Mouse (Mus musculus) heart, embryonic 13.5 days (tissue): ENCODE data around the gene Flnb. TPM values are rescaled to one million over a fixed set of nuclear protein-coding genes. Genes with fewer than 3 reads are reported as not detected.

Experiments used
- ATAC-seq: fragments of 200-750 bp; cut with Nextera tagmentation; 2 replicates; pipeline ENCODE4 v1.8.0; 2017; ENCODE audit warnings: moderate TSS enrichment; ENCODE audit not compliant: insufficient number of reproducible peaks, low FRiP score, low TSS enrichment; ENCODE audit errors: extremely low read depth
- H3K27ac ChIP-seq: fragments of 300-500 bp; sonication (generic); replicated peaks from 2 replicates; pipeline ENCODE4 v1.5.1; 2015; ENCODE audit warnings: moderate library complexity, mild to moderate bottlenecking, inconsistent platforms
- H3K27me3 ChIP-seq: fragments of 300-500 bp; sonication (generic); replicated peaks from 2 replicates; pipeline ENCODE4 v1.6.1; 2015; ENCODE audit warnings: mild to moderate bottlenecking, inconsistent platforms
- H3K36me3 ChIP-seq: fragments of 300-500 bp; sonication (generic); 2 replicates; pipeline ENCODE4 v1.6.1; 2015; ENCODE audit warnings: mild to moderate bottlenecking, inconsistent platforms
- H3K4me1 ChIP-seq: fragments of 300-500 bp; sonication (generic); 2 replicates; pipeline ENCODE4 v1.6.1; 2015; ENCODE audit warnings: inconsistent platforms
- H3K4me2 ChIP-seq: fragments of 300-500 bp; sonication (generic); 2 replicates; pipeline ENCODE4 v1.6.1; 2015; ENCODE audit warnings: inconsistent platforms, mild to moderate bottlenecking, moderate library complexity
- H3K4me3 ChIP-seq: fragments of 300-500 bp; sonication (generic); 2 replicates; pipeline ENCODE4 v1.5.1; 2015; ENCODE audit warnings: moderate library complexity, mild to moderate bottlenecking, inconsistent platforms
- H3K9ac ChIP-seq: fragments of 300-500 bp; sonication (generic); 2 replicates; pipeline ENCODE4 v1.6.1; 2015; ENCODE audit warnings: inconsistent platforms, mild to moderate bottlenecking, moderate library complexity
- H3K9me3 ChIP-seq: fragments of 300-500 bp; sonication (generic); 2 replicates; pipeline ENCODE4 v1.6.1; 2016; ENCODE audit warnings: inconsistent platforms
- WGBS: fragments of 180-500 bp; shearing (Covaris S2); methylation state at CpG from one replicate; pipeline ENCODE4 v1.1.7; 2015; ENCODE audit warnings: mixed read lengths; 5-methylcytosine and 5-hydroxymethylcytosine counted together
- polyA plus RNA-seq: library from polyadenylated mRNA; unstranded; fragments of >200 nt; fragmentation: Nextera tagmentation; extraction: Ambion mirVana; gene quantifications from 2 replicates; pipeline ENCODE4 v1.2.1, GENCODE M21; 2015

Flnb gene
- polyA plus RNA-seq, 1 experiment from 2014 or later: 8.5 TPM

GRCm38 (mm10) chr14:7853691-7854090 is 35.9 kb downstream of the Flnb start:
- 11% methylated on average over 11 of the region's 11 CpGs for WGBS

GRCm38 (mm10) chr14:7854366-7854765 is 36.6 kb downstream of the Flnb start:
- Histone ChIP-seq H3K4me3 (no peak overlapping the region), H3K27ac (0 out of 2 replicates have a peak overlapping the region, but pooled peaks have one; percentile 75), H3K4me2 (no peak overlapping the region), H3K9ac (no peak overlapping the region), H3K36me3 (no peaks in the 10 kb centered on the region), H3K4me1 (peaks cover 66% of the 10 kb centered on the region), H3K27me3 (no peaks in the 10 kb centered on the region), H3K9me3 (no peaks in the 10 kb centered on the region)
- no peak for ATAC-seq
- 74% methylated on average over 6 of the region's 6 CpGs for WGBS

More at GRCm38 (mm10) chr14:7853691-7854090, 35.9 kb downstream of the Flnb start:
- Histone ChIP-seq H3K4me1 (peaks cover 73% of the 10 kb centered on the region), H3K9ac (peak overlapping the region; percentile 56; the same call in 1 of the 2 replicates), H3K36me3 (no peaks in the 10 kb centered on the region), H3K4me2 (peak overlapping the region; percentile 47), H3K27ac (peak overlapping the region; percentile 75), H3K27me3 (no peaks in the 10 kb centered on the region), H3K4me3 (no peak overlapping the region), H3K9me3 (no peaks in the 10 kb centered on the region)
- ATAC-seq: peak; percentile 69; the same call in 1 of the 2 replicates

- Histone ChIP-seq H3K4me2 (no peak overlapping the region), H3K27ac (no peak overlapping the region), H3K9ac (no peak overlapping the region), H3K4me1 (peaks cover 58% of the 10 kb centered on the region), H3K36me3 (no peaks in the 10 kb centered on the region), H3K4me3 (no peak overlapping the region), H3K27me3 (no peaks in the 10 kb centered on the region), H3K9me3 (no peaks in the 10 kb centered on the region)
- ATAC-seq: no peak
- WGBS: 75% methylated on average over 6 of the region's 6 CpGs
Measured at GRCm38 (mm10) chr14:7855101-7855500, 37.3 kb downstream of the Flnb start.

- ATAC-seq: no peak
- Histone ChIP-seq H3K4me3 (no peak overlapping the region), H3K36me3 (no peaks in the 10 kb centered on the region), H3K4me1 (peaks cover 54% of the 10 kb centered on the region), H3K9ac (no peak overlapping the region), H3K27ac (no peak overlapping the region), H3K9me3 (no peaks in the 10 kb centered on the region), H3K4me2 (no peak overlapping the region), H3K27me3 (no peaks in the 10 kb centered on the region)
- WGBS: 66% methylated on average over 5 of the region's 5 CpGs
Measured at GRCm38 (mm10) chr14:7855501-7855900, 37.7 kb downstream of the Flnb start.

GRCm38 (mm10) chr14:7856348-7856747 is 38.6 kb downstream of the Flnb start:
- no peak overlapping the region for H3K4me2 ChIP-seq
- H3K36me3 ChIP-seq: no peaks in the 10 kb centered on the region
- H3K27ac ChIP-seq: no peak overlapping the region
- H3K4me3 ChIP-seq: no peak overlapping the region
- no peak for ATAC-seq
- no peak overlapping the region for H3K9ac ChIP-seq
- no peaks in the 10 kb centered on the region for H3K9me3 ChIP-seq
- H3K27me3 ChIP-seq: no peaks in the 10 kb centered on the region
- H3K4me1 ChIP-seq: peaks cover 51% of the 10 kb centered on the region
- 85% methylated on average over 10 of the region's 10 CpGs for WGBS

- Histone ChIP-seq H3K27ac (no peak overlapping the region), H3K36me3 (no peaks in the 10 kb centered on the region), H3K4me1 (peaks cover 38% of the 10 kb centered on the region), H3K4me2 (no peak overlapping the region), H3K27me3 (no peaks in the 10 kb centered on the region), H3K9me3 (no peaks in the 10 kb centered on the region), H3K9ac (no peak overlapping the region), H3K4me3 (no peak overlapping the region)
- ATAC-seq: no peak
- WGBS: 90% methylated on average over 3 of the region's 3 CpGs
Measured at GRCm38 (mm10) chr14:7857835-7858234, 40.1 kb downstream of the Flnb start.

- Histone ChIP-seq H3K4me3 (no peak overlapping the region), H3K9me3 (no peaks in the 10 kb centered on the region), H3K36me3 (no peaks in the 10 kb centered on the region), H3K27ac (no peak overlapping the region), H3K9ac (no peak overlapping the region), H3K4me2 (no peak overlapping the region), H3K4me1 (peaks cover 35% of the 10 kb centered on the region), H3K27me3 (no peaks in the 10 kb centered on the region)
- WGBS: 52% methylated on average over 4 of the region's 4 CpGs
- no peak for ATAC-seq
Measured at GRCm38 (mm10) chr14:7858430-7858829, 40.7 kb downstream of the Flnb start.

GRCm38 (mm10) chr14:7860525-7861154 is 42.9 kb downstream of the Flnb start:
- no peak for ATAC-seq
- no peaks in the 10 kb centered on the region for H3K36me3 ChIP-seq
- WGBS: 82% methylated on average over 8 of the region's 8 CpGs

GRCm38 (mm10) chr14:7861275-7861674 is 43.5 kb downstream of the Flnb start:
- Histone ChIP-seq H3K4me3 (no peak overlapping the region), H3K27me3 (no peaks in the 10 kb centered on the region), H3K27ac (no peak overlapping the region), H3K36me3 (no peaks in the 10 kb centered on the region), H3K9ac (no peak overlapping the region), H3K9me3 (no peaks in the 10 kb centered on the region), H3K4me1 (peaks cover 37% of the 10 kb centered on the region), H3K4me2 (no peak overlapping the region)
- WGBS: 81% methylated on average over 1 of the region's 1 CpGs
- ATAC-seq: no peak

More at GRCm38 (mm10) chr14:7860525-7861154, 42.9 kb downstream of the Flnb start:
- Histone ChIP-seq H3K9ac (no peak overlapping the region), H3K4me1 (peaks cover 37% of the 10 kb centered on the region), H3K27ac (no peak overlapping the region), H3K4me3 (no peak overlapping the region), H3K9me3 (no peaks in the 10 kb centered on the region), H3K27me3 (no peaks in the 10 kb centered on the region), H3K4me2 (no peak overlapping the region)

GRCm38 (mm10) chr14:7862226-7862625 is 44.5 kb downstream of the Flnb start:
- WGBS: 87% methylated on average over 2 of the region's 2 CpGs
- ATAC-seq: no peak

GRCm38 (mm10) chr14:7863199-7863598 is 45.4 kb downstream of the Flnb start:
- 85% methylated on average over 5 of the region's 5 CpGs for WGBS
- no peaks in the 10 kb centered on the region for H3K9me3 ChIP-seq

More at GRCm38 (mm10) chr14:7862226-7862625, 44.5 kb downstream of the Flnb start:
- H3K4me3 ChIP-seq: no peak overlapping the region
- H3K9me3 ChIP-seq: no peaks in the 10 kb centered on the region
- no peaks in the 10 kb centered on the region for H3K36me3 ChIP-seq
- H3K27me3 ChIP-seq: no peaks in the 10 kb centered on the region
- H3K4me1 ChIP-seq: peaks cover 37% of the 10 kb centered on the region
- no peak overlapping the region for H3K27ac ChIP-seq
- no peak overlapping the region for H3K4me2 ChIP-seq
- H3K9ac ChIP-seq: no peak overlapping the region

GRCm38 (mm10) chr14:7863871-7864505 is 46.2 kb downstream of the Flnb start:
- Histone ChIP-seq H3K4me2 (no peak overlapping the region), H3K4me1 (peaks cover 36% of the 10 kb centered on the region), H3K4me3 (no peak overlapping the region), H3K27me3 (no peaks in the 10 kb centered on the region), H3K9me3 (no peaks in the 10 kb centered on the region), H3K36me3 (peaks cover 12% of the 10 kb centered on the region), H3K27ac (peak overlapping the region; percentile 62), H3K9ac (no peak overlapping the region)
- ATAC-seq: no peak
- WGBS: 55% methylated on average over 9 of the region's 9 CpGs

More at GRCm38 (mm10) chr14:7863199-7863598, 45.4 kb downstream of the Flnb start:
- Histone ChIP-seq H3K36me3 (peaks cover 9% of the 10 kb centered on the region), H3K27ac (no peak overlapping the region), H3K9ac (no peak overlapping the region), H3K4me2 (no peak overlapping the region), H3K27me3 (no peaks in the 10 kb centered on the region), H3K4me1 (peaks cover 39% of the 10 kb centered on the region), H3K4me3 (no peak overlapping the region)
- ATAC-seq: no peak
